Mouse (Mus musculus) erythroblast, embryonic 14.5 days (primary cell): Measurements from ENCODE around the gene Bmpr1b.

Source experiments
- GATA1 ChIP-seq: IDR thresholded peaks from 2 replicates; pipeline ENCODE4 v1.6.1; 2012; ENCODE audit warnings: low read length, inconsistent platforms, mixed read lengths
- TAL1 ChIP-seq: IDR thresholded peaks from 3 replicates; pipeline ENCODE4 v1.6.1; 2012; ENCODE audit warnings: low read length, inconsistent platforms, mixed read lengths

GRCm38 (mm10) chr3:142104027-142104805 lies 65.0 kb downstream of the Bmpr1b start:
- TF ChIP-seq GATA1 = no peak
- TF ChIP-seq TAL1 = no peak
